Mouse (Mus musculus): ENCODE data around the gene Gm12216. TPM values are rescaled to one million over a fixed set of nuclear protein-coding genes. Genes with fewer than 3 reads are reported as not detected.

Gene Gm12216
- polyA plus RNA-seq, 1 experiment from 2014 or later = 0.58 TPM

- ATAC-seq (peak; percentile 18), DNase-seq (ENCODE audit: low read depth, low spot score) (peak; percentile 35)
- in situ Hi-C loops (cut with MboI; ENCODE audit: low pct_unique_long_range_greater_than_20kb) = no loop called here
- H3K27me3 ChIP-seq = no peaks in the 10 kb centered on the region
- TF ChIP-seq CTCF (IDR thresholded peaks at IDR 0.05) = no peak
- ChIA-PET CTCF (interaction anchor here (1.0 to 3.0 kb wide), 7 partner anchors 10 to 60 kb away, joined by 3 to 12 read pairs (median 3); no protein-coding TSS in a partner anchor), POLR2A (interaction anchor here (0.6 to 2.7 kb wide), 5 partner anchors 10 to 302 kb away, joined by 3 to 15 read pairs (median 4); partner anchors contain the start of gene Irf1)
Observed at GRCm38 (mm10) chr11:53796409-53797151, 62.5 kb downstream of the Gm12216 start.

GRCm38 (mm10) chr11:53795813-53796212 lies 63.2 kb downstream of the Gm12216 start:
- TF ChIP-seq CTCF (IDR thresholded peaks at IDR 0.05) = no peak
- no peak for ATAC-seq
- POLR2A ChIA-PET = interaction anchor here (0.6 to 2.7 kb wide), 5 partner anchors 9 to 408 kb away, joined by 3 to 15 read pairs (median 4); partner anchors contain the start of gene Irf1
- in situ Hi-C loops (cut with MboI; ENCODE audit: low pct_unique_long_range_greater_than_20kb) = no loop called here
- no peaks in the 10 kb centered on the region for H3K27me3 ChIP-seq
- CTCF ChIA-PET = interaction anchor here (1.1 to 3.0 kb wide), 4 partner anchors 15 to 61 kb away, joined by 3 to 12 read pairs (median 4); no protein-coding TSS in a partner anchor
- DNase-seq (ENCODE audit: low read depth, low spot score) = no peak

GRCm38 (mm10) chr11:53794671-53795557 lies 64.1 kb downstream of the Gm12216 start:
- no peaks in the 10 kb centered on the region for H3K27me3 ChIP-seq
- ChIA-PET POLR2A (interaction anchor here (1.7 to 2.7 kb wide), 2 partner anchors 25 to 32 kb away, joined by 5 to 15 read pairs; partner anchors contain the start of gene Irf1), CTCF (interaction anchor here (1.1 to 3.0 kb wide), 3 partner anchors 14 to 62 kb away, joined by 3 to 12 read pairs (median 3); no protein-coding TSS in a partner anchor)
- ATAC-seq (no peak), DNase-seq (ENCODE audit: low read depth, low spot score) (no peak)
- in situ Hi-C loops (cut with MboI; ENCODE audit: low pct_unique_long_range_greater_than_20kb) = no loop called here
- TF ChIP-seq CTCF (IDR thresholded peaks at IDR 0.05) = no peak

DNA sequence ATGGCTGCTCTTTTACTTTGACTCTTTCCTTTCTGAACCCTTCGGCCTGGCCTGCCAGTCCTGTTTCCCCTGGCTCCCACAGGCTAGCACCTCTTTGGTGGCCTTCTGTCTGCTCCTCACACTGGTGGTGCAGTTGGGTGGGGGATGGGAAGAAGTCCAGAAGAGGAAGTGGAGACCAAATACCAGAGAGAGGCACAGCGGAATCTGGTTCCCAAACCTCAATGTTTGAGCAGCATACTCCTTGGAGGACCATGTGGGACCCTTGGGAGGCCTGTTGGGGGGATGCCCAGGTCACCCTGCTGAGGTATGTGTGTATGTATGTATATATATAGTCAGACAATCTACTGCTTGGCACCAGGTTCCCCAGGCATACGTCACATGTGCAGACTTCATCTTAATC lies 65.0 kb downstream of the Gm12216 start:
- no peak for TF ChIP-seq CTCF (IDR thresholded peaks at IDR 0.05)
- DNase-seq (ENCODE audit: low read depth, low spot score) (no peak), ATAC-seq (no peak)
- H3K27me3 ChIP-seq = no peaks in the 10 kb centered on the region
- CTCF ChIA-PET = no interaction called here
- in situ Hi-C loops (cut with MboI; ENCODE audit: low pct_unique_long_range_greater_than_20kb) = no loop called here
- POLR2A ChIA-PET = no interaction called here

GRCm38 (mm10) chr11:53792986-53793385 lies 66.1 kb downstream of the Gm12216 start:
- ChIA-PET POLR2A (interaction anchor here (0.6 kb wide), 1 partner anchor 12 kb away, joined by 3 read pairs; no protein-coding TSS in a partner anchor), CTCF (no interaction called here)
- ATAC-seq = no peak

GRCm38 (mm10) chr11:53789277-53789676 lies 69.8 kb downstream of the Gm12216 start:
- in situ Hi-C loops (cut with MboI; ENCODE audit: low pct_unique_long_range_greater_than_20kb) = no loop called here
- ChIA-PET POLR2A (no interaction called here), CTCF (interaction anchor here (0.9 to 1.6 kb wide), 2 partner anchors 10 to 14 kb away, joined by 3 to 6 read pairs; no protein-coding TSS in a partner anchor)
- no peaks in the 10 kb centered on the region for H3K27me3 ChIP-seq
- DNase-seq (ENCODE audit: low read depth, low spot score) (no peak), ATAC-seq (no peak)
- no peak for TF ChIP-seq CTCF (IDR thresholded peaks at IDR 0.05)

More at GRCm38 (mm10) chr11:53792986-53793385, 66.1 kb downstream of the Gm12216 start:
- H3K27me3 ChIP-seq = no peaks in the 10 kb centered on the region
- TF ChIP-seq CTCF (IDR thresholded peaks at IDR 0.05) = no peak
- no peak for DNase-seq (ENCODE audit: low read depth, low spot score)
- in situ Hi-C loops (cut with MboI; ENCODE audit: low pct_unique_long_range_greater_than_20kb) = no loop called here

DNA sequence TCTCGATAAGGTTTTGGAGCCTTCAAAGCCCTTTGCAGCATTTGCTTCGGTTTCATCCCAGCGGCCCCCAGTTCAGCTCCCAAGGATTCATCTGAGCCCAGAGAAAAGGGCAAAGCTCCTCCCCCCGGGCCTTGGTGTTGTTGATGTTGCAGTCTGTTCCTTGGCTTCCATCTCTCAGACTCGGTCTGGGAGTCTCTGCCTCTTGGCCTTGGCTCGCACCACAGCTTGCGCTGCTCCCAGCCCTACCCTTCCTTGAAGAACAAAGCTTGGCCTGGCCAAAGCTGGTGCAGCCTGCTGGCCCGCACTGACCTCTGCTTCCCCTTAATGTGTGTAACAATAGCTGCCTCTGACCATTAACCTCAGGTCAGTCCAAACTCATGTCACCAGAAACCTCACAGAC lies 70.9 kb downstream of the Gm12216 start:
- ChIA-PET CTCF (no interaction called here), POLR2A (no interaction called here)
- in situ Hi-C loops (cut with MboI; ENCODE audit: low pct_unique_long_range_greater_than_20kb) = no loop called here
- H3K27me3 ChIP-seq = no peaks in the 10 kb centered on the region
- no peak for TF ChIP-seq CTCF (IDR thresholded peaks at IDR 0.05)
- DNase-seq (ENCODE audit: low read depth, low spot score) (no peak), ATAC-seq (no peak)

- DNase-seq (ENCODE audit: low read depth, low spot score) = no peak
- H3K27me3 ChIP-seq = no peaks in the 10 kb centered on the region
- POLR2A ChIA-PET = interaction anchor here (0.7 to 1.0 kb wide), 2 partner anchors 10 kb away, joined by 3 to 4 read pairs; no protein-coding TSS in a partner anchor
- in situ Hi-C loops (cut with MboI; ENCODE audit: low pct_unique_long_range_greater_than_20kb) = no loop called here
- CTCF ChIA-PET = no interaction called here
- no peak for ATAC-seq
- no peak for TF ChIP-seq CTCF (IDR thresholded peaks at IDR 0.05)
Observed at GRCm38 (mm10) chr11:53786058-53787031, 72.7 kb downstream of the Gm12216 start.

DNA sequence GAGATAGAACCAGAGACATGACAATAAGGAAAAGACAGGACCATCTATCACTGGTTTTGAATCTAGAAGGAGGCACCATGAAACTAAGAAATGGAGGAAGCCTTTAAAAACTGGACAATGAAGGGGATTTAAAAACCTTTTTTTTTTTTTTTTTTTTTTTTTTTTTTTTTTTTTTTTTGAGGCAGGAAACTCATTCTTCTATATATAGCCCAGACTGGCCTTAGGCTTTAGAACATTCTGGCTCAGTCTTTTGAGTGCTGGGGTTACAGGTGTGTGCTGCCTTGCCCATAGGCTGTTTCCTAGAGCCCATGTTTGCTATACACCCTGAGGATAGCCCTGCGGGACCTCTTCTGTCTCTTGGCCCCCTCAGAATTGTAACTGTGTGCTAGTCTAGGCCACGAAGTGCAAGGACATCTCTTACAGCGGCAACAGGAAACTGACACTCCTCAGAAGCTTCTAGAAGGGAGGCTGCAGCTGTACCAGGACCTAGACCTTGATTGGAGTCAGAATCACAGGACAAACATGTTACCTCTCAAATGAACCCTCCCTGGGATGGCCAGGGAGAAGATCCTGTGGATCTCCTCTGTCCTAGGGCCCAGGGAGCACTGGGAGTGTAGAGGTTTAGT lies 73.6 kb downstream of the Gm12216 start:
- POLR2A ChIA-PET = no interaction called here
- ATAC-seq (no peak), DNase-seq (ENCODE audit: low read depth, low spot score) (no peak)
- CTCF ChIA-PET = no interaction called here
- in situ Hi-C loops (cut with MboI; ENCODE audit: low pct_unique_long_range_greater_than_20kb) = no loop called here
- TF ChIP-seq CTCF (IDR thresholded peaks at IDR 0.05) = no peak
- H3K27me3 ChIP-seq = no peaks in the 10 kb centered on the region
